Mouse (Mus musculus) activated CD4-positive, CD25-positive, alpha-beta regulatory T cell, adult 4 months (primary cell): ENCODE measurements around the gene Bmp5. TPM values are rescaled to one million over a fixed set of nuclear protein-coding genes. Genes with fewer than 3 reads are reported as not detected.
A peak's percentile ranks its signal among the peaks of the same experiment; 100 is the strongest.
"Not testable (repeated sequence)": the region's sequence is repeated elsewhere in the genome, so short reads cannot be mapped to it uniquely, and the experiment has no call there.

ENCODE experiments used
- ATAC-seq: one replicate; pipeline ENCODE4 v1.8.0; 2017
- polyA plus RNA-seq, 2 experiments: library from polyadenylated mRNA; unstranded; fragments of 100-300 nt; shearing (Covaris generic); gene quantifications; one replicate each; pipeline ENCODE4 v1.2.1; 2017

Bmp5 gene
- under 1 TPM in 1 of 2 experiments, not detected in 1; 0.34 TPM for polyA plus RNA-seq

DNA sequence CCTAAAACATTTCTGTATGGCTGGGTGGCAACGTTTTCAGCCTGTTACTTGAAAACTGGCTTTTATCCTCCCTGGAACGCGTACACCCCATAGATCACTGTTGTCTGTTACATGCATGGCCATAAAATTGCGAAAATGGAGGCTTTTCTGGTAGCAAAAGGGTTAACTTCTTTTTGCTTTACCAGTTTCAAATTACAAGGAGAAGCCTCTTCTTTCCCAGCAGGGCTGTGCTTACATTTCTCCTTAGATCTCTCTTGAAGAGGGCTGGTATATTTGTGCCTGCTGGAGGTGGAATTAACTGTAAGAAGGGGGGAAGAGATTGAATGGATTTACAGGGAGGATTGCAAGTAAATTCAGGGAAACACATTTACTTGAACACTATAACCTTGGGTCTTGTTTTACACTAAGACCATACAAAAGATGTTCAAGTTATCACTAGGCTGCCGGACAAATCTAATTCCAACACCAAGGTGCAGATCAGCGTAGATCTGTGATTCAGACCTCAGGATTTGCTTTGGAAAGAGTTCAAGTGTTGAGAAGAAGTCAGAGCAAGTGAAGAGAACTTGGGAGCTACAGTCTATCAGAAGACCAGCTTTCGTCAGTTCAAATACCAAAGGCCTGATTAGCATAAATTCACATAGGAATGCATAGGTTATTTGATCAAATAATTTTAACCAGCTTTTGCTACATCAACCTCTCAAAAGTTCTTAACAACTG is at the start of gene Bmp5:
Bmp5 (plus strand) TSS at position 236 of the 717 bp plus-strand sequence.
- no peak for ATAC-seq

DNA sequence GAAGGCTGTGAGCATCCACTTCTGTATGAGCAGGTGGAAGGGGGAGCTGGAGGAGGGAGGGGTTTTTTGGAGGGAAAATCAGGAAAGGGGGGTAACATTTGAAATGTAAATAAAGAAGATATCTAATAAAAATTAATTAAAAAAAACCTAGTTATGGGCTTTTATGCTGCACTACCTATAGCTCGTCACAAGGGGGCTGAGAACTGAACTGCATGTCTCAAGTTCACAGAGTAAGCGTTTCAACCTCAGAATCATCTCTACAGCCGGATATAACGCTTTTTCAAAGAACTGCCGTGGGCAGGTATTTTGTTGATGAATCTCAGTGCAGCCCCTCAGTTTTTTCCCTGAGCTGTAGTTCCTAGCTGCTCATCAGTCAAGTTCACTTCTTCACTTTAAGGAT is 15.1 kb upstream of the Bmp5 start:
- ATAC-seq: no peak

DNA sequence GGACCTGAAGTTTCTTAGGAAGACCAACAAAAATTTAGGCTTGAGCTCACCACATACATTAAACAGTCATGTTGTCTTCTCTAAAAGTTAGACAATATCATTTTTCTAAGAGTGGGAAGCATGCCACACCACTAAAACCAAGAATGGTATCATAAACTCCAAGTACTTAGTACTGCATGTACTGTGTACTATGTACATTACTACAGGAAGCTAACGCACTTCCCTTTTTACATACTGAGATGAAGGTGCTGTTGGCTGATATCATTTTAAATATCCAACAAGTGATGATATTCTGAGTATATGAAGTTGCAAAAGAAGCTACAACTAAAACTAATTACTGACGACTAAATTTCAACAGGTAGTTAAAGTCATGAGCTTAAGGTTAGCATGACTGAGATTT is 13.6 kb upstream of the Bmp5 start:
- no peak for ATAC-seq

DNA sequence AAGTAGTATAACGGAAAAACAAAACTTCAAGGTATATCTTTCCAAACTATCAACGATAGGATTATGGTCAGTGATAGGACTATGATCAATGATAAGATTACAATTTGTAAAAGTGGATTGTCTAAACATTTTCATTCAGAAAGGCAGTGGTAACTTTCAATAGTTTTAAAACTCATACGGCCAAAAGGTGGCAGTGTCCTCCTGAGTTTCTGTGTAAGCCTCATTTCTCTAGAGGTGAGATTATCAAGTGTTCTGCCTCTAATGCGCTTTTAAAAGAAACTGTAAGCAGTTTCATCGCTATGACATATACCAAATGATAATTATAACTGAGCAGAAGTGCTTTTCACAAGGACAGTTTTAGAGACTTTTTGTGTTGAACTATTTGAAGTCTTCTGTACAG is 12.7 kb upstream of the Bmp5 start:
- ATAC-seq: no peak

- no peak for ATAC-seq
These were observed 10.4 kb upstream of the Bmp5 start for GRCm38 (mm10) chr9:75764792-75765191.

DNA sequence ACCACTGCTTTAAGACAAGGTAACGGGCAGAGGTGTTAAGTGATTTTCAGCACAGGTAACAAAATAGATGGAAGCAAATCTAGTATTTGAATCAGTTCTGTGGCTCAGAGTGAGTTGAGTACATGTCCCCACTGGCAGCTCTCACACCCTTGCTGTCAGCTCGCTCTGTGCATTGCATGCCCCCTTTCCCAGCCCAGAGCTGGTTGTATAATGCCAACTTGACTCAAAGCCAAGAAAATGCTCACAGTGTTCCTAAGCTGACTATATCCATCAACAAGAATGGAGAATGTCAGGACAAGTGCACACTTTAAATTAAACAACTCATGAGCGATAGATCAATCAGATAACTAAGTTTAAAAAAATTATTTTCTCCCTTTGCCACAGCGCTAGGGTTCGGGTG is 8.6 kb upstream of the Bmp5 start:
- no peak for ATAC-seq

DNA sequence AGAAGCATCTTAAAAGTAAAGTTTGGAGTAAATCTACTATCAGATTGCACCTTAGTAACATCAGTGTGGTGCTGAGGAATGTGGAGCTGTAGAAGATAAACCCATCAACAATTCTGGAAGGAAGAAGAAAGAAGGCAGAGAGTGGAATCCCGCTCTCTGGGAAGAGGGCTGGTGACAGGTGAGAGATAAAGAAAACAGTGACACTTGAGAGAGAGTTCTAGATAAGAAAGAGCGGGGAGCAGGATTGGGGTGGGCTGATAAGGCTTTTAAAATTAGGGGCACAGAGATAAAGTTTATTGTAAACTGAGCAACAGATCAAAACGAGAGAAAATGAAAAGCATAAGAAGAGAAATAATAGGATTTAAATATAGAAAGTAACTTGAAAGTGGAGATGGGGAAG is 6.1 kb upstream of the Bmp5 start:
- no peak for ATAC-seq

DNA sequence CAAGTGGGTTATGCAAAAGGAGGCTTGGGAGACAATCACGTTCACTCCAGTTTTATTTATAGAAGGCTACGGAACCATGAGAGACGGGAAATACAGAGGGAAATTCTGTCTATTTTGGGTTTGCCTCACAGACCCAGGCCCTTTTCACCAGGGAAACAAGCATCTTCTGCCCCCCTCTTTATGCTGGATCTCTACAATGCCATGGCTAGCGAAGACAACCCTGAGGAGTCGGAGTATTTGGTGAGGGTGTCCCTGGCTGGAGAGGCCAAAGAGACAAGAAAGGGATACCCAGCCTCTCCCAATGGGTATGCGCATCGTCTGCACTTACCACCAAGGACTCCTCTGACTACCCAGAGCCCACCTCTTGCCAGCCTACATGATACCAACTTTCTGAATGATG is 989 bp downstream of the Bmp5 start:
- no peak for ATAC-seq

DNA sequence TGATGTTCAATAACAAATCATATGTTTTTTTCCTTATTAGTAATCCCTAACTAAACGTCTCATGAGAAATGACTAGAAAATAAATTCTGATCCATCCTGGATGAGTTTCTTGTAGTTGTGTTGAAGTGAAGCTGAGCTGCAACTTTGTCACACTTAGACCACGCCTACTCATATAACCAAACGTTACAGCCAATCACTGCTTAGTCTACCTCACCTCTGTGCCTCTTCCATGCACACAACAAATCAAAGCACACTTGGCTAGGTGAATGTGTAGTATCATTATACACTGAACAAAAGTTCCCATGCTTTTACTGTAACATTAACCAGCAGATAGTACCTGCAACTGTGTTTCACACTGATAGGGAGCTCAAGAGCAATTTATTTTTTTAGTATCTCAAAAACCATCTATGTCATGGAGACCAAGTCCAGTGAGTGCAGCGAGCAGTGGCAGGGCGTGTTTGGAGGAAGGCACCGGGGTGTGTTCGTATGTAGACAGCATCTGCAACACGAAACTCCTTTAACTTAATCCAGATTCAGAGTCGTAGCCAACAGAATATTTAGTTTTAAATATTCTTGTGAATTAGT is 3.7 kb downstream of the Bmp5 start:
- ATAC-seq: no peak

DNA sequence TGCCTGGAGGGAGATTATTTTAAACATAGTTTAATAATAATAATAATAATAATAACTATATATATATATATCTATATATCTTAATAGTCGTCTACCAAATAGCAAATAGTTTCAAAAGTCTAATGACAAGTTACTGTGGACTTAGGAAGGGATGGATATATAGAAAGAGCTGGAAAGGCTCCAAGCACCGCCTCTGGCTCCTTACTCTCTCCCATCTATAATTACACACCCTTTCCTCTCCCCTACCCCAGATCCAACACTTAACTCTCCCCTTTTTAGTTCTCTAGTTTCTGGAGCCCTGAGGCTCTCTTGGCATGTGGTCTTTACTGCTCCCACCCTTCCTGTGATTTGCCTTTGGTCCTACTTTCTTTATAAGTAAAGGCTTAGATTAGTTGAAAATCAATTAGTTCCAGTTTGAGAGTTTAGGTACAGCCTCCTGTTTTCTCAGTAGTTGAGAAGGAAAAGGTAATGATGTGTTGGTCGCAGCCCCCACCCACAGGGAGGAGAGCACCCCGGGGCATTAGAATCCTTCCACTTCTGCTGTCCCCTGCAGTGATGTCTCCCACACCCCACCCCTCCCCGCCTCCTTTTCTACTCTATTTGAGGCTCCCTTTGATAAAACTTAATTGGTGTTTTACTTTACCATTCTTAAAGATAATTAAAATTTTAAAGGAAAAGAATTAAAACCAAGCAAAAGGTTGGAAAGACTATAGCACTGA is 5.6 kb downstream of the Bmp5 start:
- ATAC-seq: no peak

GRCm38 (mm10) chr9:75781600-75781999 is 6.4 kb downstream of the Bmp5 start:
- ATAC-seq: no peak

DNA sequence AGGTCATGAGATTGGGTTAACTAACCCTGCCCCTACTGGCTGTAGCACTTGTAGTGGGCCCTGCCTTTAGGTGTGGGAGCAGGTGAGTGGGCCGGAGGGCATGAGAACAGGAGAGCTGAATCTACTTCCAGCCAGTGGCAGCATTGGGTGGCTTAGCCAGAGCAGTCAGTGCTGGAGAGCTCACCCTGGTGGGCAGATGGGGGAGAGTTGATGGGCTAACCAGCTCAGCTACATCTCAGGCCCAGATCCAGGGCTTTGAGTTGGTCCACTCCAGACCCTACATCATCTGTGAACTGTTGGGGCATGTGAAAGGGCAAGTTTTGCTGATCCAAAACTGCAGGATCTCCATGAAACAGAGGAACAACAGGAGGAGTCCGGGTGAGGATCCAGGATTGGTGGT is 8.4 kb downstream of the Bmp5 start:
- ATAC-seq: no peak

DNA sequence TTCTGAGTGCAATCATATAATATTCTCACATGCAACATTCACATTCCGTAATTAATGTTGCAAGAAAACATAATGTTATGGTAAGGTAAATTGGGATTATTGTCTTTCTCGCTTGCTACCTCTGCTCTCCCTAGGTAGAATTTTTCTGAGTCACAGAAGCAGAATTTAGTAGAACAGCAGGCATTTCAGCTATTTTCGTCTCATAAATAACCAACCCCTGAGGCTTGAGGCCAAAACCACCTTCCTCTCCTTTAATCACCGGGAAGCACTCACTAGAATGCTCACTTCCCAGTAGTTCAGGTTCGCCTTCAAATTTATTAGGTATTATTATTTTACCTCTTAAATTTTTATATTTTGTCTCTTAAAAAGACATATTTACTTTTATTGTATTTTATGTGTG is 10.8 kb downstream of the Bmp5 start:
- ATAC-seq: no peak

GRCm38 (mm10) chr9:75787121-75787520 is 12.0 kb downstream of the Bmp5 start:
- ATAC-seq: no peak

GRCm38 (mm10) chr9:75789879-75790428 is 14.8 kb downstream of the Bmp5 start:
- no peak for ATAC-seq

DNA sequence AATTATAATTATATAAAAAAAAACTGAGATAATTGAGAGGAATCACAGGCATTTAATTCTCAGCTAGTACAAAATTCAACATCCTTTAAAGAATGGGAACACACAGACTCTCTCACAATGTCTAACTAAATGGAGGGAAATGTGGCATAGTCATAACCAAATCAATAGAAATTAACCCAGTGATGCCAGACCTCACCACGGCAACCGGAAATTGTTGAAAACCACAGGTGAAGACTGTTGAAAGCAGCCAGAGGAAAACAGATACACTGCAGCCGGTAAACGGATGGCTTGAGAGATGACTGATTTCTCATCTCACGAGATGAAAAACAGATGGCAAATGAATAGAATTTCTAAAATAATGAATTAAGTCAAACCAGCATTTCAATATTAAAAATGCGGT is 29.8 kb downstream of the Bmp5 start:
- peak; percentile 68 for ATAC-seq

DNA sequence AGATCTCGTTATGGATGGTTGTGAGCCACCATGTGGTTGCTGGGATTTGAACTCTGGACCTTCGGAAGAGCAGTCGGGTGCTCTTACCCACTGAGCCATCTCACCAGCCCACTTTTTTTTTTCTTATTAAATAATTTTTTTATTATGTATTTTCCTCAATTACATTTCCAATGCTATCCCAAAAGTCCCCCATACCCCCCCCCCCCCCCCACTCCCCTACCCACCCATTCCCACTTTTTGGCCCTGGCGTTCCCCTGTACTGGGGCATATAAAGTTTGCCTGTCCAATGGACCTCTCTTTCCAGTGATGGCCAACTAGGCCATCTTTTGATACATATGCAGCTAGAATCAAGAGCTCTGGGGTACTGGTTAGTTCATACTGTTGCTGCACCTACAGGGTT is 33.0 kb downstream of the Bmp5 start:
- ATAC-seq: not testable (repeated sequence)

DNA sequence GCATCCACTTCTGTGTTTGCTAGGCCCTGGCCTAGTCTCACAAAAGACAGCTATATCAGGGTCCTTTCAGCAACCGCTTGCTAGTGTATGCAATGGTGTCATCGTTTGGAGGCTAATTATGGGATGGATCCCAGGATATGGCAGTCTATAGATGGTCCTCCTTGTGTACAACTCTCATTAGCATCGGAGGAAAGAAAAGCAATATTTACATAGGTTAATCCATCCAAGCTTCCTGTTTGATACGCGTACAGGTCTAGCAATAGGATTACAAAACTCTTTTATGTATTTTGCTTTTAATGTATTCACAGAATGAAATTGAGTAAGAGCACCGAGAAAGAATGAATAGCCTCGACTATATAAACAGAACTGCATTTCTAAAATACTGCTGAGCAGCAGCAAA is 33.5 kb downstream of the Bmp5 start:
- no peak for ATAC-seq

- no peak for ATAC-seq
These were observed 40.0 kb downstream of the Bmp5 start for GRCm38 (mm10) chr9:75815161-75815560.

GRCm38 (mm10) chr9:75818400-75818799 is 43.2 kb downstream of the Bmp5 start:
- ATAC-seq: no peak

- no peak for ATAC-seq
These were observed 57.3 kb downstream of the Bmp5 start for GRCm38 (mm10) chr9:75832468-75832867.

DNA sequence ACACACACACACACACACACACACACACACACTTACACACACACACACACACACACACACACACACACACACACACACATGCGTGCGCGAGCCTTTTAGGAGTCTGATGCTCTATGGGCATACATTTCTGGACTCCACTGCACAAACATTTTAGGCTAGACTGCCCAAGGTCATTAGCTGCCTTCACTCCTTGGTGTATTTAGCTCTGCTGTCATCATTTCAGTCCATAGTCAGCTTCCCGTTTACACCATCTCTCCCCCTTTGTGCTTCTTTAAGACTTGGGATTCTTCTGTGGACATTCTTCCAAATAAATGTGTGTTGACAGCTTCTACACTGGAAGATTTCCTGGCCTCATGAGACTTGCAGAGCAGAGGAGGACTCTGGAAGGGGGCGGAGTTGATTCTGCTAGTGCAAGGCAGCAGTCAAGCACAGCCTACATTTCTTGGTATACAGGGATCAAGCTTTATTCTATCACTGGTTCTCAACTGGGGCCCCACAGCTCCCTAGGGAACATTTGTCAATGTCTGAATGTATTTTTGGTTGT is 58.1 kb downstream of the Bmp5 start:
- no peak for ATAC-seq

DNA sequence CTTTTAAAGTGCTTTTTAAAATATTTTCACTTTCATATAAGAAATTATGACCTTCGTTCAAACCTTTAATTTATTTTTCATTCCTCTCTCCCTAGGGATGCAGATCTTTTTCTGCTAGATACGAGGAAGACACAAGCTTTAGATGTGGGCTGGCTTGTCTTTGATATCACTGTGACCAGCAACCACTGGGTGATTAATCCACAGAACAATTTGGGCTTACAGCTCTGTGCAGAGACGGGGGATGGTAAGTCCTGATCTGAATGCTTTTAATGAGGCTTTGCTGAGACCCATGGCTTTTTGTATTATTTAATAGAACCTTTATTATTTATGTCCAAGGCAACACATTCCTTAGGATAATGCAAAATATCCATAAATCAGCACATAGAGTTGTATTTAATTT is 64.3 kb downstream of the Bmp5 start:
- ATAC-seq: no peak
